Mouse (Mus musculus) c-Kit-negative CD71-positive TER-119-positive erythroid progenitor cells, embryonic 14.5 days (primary cell): ENCODE data around the gene Ccni.

Experiments used
- DNase-seq: peaks from one replicate; pipeline ENCODE4 v3.0.0-alpha.2; 2013; ENCODE audit warnings: low read depth, low spot score

Gene Ccni

DNA sequence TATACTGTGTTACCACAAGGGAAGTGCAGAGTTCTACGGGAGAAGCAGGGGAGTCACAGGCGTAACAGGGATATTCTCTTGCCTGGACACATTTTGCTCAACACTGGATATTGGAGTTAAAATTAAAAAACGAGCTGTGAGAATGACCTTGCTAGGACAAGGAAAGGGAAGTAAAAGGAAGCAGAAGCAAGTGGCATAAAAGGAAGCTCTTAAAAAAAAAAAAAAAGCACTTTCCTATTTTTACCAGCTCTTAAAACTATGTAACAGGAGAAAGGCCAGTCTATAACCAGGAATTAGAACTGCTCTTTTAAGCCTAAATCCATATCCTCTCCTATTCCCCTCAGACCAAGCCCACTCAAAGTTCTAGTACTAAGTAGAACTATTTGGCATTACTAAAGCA, 8.1 kb downstream of the Ccni start:
- DNase-seq = no peak

DNA sequence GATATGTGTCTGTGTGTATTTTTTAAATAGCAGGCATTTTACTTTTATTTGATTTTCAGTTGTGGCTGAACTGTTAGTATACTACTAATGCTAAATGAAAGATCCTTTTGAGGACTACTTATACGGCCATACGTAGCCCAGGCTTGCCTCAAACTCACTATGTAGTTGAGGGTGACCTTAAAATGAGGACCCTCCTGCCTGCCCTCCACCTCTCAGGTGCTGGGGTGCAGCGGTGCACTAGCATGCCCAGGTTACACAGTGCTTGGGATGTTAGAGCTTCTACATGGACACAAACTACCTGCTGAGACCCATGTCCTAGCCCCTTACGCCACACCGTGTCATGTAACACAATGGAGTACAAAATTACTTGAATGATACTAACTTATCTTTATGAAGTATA, 15.9 kb downstream of the Ccni start:
- no peak for DNase-seq

DNA sequence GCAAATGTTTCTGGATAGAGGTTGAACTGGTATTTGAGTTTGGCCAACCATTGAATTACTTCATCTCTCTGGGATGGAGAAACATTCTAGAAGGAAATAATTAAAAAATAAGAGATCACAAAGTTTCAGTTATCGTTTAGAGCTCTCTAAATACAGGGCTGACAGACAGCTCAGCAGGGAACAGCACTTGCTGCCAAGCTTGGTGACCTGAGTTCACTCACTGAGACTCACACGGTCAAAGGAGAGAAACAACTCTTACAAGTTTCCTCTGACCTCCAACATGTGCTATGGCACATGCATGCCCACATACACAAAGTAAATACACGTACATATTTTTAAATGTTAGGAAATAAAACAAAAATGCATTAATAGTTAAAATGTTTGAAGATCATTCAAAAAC, 16.7 kb downstream of the Ccni start:
- DNase-seq = no peak

DNA sequence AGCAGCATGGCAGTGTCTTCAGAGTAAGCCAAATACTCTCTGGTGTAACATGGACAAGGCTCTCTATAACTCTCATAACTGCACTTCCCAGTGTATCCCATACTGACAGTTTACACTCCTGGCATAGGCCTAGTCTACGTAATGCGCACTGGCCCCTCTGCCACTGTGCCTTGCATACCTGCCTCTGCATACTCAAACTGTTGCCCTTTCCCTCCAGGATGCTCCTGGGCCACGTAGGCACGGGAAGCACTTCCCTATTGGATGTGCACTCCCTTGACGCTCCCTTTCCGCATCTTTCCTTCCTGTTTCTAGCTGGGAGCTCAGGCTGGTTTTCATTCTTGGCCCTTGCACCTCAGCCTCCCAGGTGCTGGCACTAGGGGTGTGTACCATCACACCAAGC, 21.7 kb downstream of the Ccni start:
- DNase-seq = no peak

DNA sequence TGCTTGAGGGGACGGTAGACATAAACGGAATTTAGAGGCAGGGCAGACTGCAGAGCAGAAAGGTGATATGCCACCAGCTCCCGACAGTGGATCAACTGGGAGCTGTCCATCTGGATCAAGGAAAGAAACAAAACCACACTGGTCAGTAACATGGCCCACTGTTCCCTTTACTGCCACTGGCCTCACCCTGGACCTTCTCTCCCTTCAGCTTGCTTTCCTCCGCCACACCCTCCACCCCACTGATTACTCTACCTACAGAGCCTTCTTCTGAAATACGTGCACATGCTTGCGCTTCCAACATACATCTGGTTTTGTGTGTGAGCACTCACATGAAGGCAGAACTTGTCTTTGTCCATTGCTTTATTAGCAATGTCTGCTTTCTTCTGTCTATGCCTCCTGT, 23.0 kb downstream of the Ccni start:
- no peak for DNase-seq

DNA sequence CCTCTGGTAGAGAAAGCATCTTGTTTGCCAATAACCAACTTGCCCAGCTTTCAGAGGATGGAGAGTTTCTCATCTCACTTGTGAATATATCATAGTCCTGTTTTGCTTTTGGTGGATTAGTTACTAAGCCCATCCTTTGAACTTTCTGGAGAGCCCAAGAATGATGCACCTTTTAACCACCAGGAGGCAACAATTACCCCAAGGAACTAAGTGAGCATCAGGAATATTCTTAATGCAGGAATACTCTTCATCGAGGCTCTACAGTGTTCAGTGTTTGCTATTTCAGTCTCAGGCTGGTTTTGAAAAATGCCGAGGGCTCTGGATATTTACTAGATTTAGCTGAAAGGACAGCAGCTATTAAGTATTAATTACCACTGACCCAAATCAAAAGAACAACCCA, 26.0 kb downstream of the Ccni start:
- DNase-seq = no peak

DNA sequence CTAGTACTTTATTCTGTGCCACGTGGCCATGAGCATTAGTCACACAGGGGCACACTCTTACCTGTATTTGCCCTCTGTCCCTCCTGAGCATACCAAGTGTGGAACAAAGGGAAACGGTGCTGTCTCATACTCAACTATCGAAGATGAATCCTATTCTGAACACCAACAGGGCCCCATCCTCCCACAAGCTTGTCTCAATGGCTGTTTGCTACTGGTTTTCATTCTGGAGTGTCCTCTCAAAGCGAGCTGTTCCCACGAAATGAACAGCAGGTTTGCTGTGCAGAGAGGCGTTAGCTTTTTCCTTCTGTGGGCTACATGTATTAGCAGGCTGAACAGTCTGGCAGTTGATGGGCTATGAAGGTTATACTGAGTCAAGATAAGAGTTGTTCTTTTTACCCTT, 27.7 kb downstream of the Ccni start:
- no peak for DNase-seq

DNA sequence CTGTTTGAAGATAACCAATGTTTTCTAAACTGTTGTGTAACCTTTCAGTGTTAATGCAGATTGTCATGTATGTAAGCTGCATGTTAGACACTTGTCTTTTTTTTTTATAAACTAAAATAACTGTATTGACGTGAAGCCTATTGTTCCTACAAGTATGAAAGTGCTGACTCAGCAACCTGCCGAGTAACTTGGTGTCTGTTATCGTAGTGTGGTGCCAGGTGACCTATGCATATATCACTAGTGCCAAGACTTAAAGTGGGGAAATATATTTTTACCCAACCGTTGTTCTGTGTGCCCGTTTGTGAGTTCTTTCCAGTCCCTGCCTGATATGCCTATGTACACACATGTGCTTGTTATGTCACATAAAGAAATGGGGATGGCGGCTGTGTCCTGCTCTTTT, 31.6 kb downstream of the Ccni start:
- no peak for DNase-seq

DNA sequence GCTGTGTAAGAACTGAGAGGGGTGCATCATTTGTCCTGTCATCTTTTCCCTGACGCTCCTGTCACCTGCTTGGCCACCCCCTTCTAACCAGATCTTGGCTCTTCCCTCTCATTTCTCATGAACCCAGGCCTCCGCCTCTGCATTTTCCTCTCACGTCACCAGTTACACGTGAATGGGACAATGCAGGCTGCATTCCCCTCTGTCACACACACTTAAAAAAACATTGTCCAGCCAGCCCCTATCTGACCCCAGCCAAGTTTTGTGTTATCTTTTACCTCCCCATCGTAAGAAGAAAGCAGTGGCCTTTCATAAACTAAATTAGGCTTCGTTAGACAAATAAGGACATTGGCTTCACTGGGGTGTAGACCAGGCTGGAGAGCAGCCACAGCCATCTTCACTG, 33.8 kb downstream of the Ccni start:
- no peak for DNase-seq

DNA sequence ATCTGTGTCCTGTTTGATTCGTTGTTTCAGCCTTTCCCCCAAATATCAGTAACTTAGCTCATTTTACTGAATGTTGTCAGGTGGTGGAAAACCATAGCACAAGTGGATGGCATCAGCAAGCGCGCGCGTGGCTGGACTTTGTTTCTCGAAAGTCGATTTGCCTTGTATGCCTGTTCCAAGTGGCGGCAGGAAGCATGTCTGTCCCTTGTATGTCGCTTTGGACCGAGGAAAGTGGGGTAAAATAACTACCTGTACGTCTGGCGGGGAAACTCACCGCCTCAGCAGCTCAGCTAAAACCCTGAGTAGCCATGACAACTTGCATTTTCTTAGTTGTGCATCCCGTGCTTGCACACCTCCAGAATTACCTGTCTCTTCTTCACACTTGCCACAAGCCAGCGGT, 34.9 kb downstream of the Ccni start:
- no peak for DNase-seq

DNA sequence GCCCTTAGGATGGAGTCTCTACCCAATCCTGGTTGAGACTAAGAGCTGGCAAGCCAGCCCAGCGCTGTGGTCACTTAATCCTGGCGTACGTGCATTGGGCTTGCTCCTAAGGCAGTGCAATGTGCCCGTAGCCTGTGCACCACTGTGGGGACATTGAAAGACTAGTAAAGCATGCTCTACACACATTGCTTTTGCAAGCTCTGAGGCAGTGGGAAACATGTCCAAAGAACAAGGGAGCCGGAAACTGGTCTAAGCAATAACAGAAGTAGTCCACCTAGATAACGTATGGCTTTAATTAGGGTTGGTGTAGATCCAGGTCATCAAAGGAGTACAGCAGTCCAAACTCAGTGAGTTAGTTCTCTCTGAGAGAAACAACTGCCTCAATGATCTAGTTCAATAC, 37.6 kb downstream of the Ccni start:
- DNase-seq = no peak

DNA sequence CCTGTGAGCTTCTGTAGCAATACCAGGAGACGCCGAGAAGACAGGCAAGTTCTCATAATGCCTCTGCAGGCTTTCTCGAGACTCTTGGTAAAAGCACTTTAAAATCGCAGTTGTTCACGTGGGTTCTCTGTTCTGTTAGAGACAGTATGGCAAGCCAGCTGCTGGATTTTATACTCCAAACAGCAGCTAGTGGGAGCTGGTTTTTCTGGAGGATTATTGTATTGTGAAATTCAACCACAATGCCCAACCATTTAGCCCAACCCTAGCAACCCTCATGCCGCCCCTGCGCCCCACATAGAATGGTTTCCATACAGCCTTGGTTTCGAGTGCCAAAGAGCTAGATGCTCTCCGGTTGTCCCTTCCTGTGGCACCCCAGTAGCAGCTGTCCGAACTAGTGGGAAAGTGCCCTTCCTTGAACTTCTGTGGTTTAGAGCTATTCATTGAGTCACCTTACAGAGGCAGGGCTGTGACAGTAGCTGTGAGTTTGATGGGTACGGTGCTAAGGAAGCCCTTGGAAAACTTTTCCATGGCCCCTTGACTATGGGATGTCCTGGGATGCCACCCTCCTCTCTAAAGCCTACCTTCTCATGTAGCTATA, 38.3 kb downstream of the Ccni start:
- no peak for DNase-seq

DNA sequence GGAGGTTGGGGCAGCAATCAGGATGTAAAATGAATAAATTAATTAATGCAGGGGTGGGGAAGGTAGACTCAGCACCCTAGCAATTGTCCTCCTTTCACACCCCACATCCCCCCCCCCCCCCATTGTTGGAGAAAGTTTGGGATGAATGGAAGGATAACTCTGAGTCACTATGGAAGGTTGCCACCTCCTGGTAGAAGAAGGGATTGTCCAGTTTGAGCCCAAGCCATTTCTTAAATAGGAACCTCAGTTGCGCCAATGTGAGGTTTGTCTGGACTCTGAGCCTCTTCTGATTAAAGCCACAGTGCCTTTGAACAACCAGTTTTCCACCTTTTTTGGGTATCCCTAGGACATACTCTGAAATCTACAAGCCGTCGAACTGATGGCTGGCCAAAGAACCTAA, 42.8 kb downstream of the Ccni start:
- no peak for DNase-seq

DNA sequence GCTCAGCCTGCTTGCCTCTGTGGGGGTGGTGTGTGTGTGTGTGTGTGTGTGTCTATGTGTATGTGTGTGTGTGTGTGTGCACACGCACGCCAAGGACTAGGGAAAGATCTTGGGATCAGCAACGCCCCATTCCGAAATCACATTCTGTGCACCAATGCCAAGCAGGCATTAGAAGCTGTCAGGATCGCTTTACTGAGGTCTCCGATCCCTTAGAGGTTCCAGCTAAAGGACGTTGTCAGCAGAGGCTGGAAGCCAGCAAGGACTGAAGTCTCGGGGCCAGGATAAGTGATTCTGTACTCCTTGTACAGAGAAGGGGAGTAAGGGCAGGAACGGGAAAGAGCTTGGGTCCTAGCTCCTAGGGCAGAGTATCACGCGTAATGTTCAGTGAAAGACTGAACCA, 51.9 kb downstream of the Ccni start:
- no peak for DNase-seq

DNA sequence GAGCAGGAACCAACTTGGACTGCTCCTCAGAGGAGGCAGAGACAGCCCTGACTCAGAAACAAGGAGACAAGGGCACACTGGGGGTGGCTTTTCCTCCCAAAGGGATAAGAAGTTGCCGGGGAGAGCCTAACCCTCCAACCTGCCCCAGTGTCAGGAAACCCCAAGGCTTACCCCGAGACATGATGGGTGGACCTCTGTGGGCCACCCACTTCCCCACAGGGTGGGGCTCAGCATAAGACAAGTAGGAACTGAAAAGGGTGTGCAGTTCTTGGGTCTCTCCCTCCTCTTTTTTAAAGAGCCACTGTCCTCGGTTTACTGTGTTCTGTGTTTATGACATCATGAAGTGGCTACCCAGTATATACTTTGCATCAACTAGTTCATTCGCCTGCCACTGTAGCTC, 53.8 kb downstream of the Ccni start:
- no peak for DNase-seq

DNA sequence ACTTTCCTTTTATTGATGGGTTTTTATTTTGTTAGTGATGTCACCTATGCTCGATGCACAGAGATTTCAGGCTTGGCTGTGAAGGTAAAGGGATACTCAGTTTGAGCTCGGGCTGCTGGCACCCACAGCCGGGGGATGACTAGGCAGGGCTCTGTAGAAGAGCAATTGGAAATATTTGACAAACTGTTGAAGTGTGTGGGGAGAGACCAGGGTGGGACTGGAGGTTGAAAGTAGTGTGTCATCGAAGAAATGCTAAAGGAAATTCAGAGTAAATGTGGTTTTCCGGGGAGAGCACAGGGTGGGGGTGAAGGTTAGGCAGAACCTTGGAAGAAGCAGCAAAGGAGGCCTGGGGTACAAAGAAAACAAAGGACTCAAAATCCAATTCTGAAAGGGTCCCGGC, 54.3 kb downstream of the Ccni start:
- DNase-seq = no peak

DNA sequence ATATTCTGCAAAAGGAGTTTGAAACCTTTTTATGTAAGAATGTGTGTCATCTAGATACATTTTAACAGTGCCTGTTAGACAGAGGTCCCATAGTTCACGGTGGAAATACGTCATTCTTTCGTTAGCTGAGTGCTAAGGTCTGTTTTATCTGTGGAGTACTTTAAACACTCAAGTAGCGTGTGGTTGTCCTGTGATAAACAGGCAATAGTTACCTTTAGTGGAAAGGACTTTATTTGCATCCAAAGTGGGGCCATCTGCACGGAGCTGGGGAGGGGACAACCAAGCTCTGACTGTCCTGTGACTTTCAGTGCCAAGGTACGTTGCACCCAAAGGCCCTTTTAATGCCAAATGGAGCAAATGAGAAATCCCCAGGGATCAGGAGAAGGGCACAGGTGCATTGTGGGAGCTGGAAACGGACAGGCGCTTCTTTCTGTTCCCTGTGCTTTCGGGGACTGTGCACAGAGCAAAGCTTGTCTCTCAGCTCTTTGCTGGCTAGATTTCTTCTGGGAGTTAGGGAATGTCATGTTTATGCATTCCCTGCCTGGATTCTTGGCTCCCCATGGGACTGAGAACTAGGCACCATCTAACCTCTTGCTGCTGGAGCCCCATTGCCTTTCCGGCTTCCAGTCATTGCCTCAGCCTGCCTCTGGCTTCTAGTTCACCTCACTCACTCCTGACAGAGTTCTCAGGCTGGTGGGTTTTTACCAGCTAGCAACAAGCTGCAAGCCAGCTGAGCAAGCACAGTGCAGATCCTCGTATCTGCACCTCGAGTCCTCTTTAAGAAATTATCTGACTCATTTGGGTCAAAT, 56.1 kb downstream of the Ccni start:
- no peak for DNase-seq

DNA sequence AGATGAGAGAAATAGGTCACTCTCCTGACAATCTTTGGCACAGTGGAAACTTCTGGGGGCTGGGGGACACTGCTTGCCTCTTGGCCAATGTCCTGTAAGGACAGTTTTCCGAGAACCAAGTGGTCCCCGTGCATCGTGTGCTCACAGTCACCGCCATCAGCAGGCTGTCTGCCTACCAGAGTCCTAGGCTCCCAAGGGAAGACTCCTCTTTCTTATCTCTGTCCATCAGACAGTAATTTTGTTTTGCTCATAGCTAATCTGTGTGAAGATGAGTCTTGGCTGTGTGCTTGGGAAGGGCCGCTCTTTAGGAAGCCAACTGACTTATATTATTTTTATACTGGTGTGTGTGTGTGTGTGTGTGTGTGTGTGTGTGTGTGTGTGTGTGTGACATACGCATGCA, 60.8 kb downstream of the Ccni start:
- DNase-seq = no peak

DNA sequence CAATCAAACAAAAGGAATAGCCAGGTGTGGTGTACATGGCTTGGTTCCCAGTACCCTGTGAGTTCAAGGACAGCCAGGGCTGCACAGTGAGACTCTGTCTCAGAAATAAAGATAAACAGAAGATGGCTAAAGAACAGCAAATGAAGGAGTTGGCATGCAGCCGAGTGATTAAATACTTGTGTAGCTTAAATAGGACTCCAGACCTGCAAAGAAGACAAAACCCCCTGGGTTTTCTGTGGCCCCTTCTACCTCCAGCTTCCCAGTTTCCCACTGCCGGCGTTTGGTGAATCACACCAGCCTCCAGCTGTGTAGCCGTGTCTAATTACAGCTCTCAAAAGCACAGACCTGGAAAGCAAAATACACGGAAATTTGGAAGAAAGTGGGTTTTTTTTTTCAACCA, 61.4 kb downstream of the Ccni start:
- no peak for DNase-seq

DNA sequence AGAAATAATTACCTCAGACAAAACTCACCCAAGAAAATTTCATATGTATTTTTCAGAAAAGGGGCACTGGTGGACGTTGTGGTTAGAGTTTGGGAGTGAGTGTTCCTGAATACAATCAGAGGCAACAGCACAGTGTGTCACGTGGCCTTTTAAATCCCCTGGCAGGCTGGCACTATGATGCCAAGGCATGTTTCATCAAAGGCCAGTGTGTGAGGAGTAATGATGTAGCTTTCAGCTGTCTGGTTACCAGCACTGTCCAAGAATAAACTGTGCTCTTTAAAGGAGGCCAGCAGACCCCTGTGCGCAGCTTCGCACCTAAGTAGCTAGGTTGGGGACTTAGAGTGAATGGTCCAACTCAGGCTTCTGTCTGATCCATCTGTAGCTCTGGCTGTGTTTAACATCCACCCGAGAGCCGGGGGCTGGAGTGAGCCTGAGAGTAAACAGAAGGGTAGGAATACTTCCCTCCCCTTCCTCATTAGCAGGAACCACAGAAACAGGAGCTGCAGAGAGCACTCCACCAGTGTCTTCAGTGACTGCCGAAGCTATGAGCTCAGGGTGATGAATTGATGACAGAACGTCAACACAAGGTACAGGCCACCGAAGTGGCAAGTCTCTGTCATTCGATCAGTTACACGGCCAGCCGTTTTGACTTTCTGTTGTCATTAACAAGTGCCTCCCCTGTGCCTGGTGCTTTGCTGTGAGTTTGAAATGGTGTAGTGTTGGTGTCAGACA, 62.8 kb downstream of the Ccni start:
- no peak for DNase-seq

DNA sequence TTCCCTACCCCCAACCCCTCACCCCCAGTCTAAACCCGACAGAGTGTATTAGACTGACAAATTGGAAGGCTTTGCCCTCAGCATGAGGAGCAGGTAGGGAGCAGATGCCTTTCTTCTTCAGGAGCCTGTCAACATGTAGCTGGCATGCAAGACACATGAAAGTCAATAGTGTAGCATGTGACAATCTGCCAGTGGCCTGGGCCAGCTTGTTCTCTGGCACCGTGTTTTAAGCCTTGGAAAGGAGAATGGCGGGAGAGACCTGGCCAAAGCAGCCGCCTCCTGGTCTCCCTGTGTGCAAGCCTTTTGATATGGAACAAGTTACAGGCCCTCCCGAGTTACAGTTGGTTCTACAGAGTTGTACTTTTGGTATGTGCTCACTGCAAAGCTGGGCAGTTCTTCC, 65.5 kb downstream of the Ccni start:
- no peak for DNase-seq

DNA sequence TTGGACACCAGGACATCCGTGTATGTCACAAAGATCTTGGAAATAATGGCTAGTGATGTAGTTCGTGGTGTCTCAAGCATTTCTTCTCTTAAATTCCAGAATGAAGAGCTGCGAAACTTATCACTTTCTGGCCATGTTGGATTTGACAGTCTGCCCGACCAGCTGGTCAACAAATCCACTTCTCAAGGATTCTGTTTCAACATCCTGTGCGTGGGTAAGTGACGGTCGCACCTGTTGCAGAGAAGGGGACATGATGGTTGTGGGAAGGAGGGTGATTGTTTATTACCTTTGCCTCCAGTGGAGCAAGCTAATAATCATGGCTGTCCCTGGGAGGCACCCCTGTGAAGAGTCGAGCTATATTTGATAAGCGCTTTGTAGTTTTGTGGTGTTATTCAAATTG, 66.9 kb downstream of the Ccni start:
- DNase-seq = no peak

DNA sequence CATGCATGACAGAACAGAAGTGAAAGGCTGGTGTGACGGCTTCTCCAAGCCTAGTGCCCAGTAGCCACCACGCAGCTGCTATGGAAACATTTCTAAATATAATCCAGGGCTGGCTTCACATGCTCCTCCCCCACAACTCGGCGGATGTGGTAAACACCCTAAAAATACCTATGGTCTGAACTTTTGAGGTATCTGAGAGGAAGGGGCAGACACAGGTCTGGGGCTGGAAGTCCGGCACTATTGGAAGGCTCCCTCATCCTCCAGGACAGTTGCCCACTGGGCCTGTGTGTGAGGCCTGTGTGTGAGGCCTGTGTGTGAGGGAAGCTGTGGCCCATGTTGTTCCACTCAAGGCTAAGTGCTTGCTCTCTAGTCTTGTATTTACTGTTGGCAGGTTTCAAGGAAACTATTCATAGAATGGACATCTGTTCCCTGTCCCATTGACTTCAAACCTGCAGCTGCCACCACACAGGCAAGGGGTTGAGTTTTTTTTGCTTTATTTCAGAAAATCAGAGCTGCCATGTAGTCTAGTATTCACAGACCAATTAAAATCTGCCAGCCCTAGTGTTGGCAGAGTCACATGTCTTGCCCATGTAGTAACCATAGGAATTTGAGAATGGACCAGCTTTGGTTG, 69.2 kb downstream of the Ccni start:
- no peak for DNase-seq
